Mouse (Mus musculus) small intestine, adult 10 weeks (tissue): ENCODE measurements around the gene Mmp1b. TPM values are rescaled to one million over a fixed set of nuclear protein-coding genes. Genes with fewer than 3 reads are reported as not detected.

ENCODE experiments used
- polyA plus RNA-seq: library from polyadenylated mRNA; stranded (reverse); fragments of 350-450 nt; fragmentation: Illumina TruSeq; extraction: RNeasy Lipid Tissue Mini Kit (QIAGEN cat#74804); gene quantifications from one replicate; pipeline ENCODE4 v1.2.3, GENCODE M21; 2014; ENCODE audit warnings: low replicate concordance

Gene Mmp1b
- polyA plus RNA-seq: not detected

DNA sequence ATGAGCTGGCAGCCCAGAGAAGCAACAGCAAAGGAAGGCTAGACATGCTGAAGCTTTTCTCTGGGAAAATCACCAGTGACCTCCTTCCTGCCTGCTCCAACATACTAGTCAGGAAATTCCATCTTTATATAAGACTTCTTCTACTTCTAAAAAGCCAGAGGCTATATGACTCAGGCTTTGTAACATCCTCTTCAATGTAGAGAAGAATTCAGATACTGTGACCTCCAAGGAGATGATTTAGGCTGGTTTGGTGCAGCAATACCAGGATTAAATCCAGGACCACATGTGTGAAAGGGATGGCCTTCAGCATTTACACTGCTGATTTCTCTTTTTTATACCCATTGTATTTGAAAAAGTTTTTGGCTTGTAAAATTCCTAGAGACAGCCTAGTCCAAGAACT is at the start of gene Mmp1b:
Gene Mmp1b, minus strand, starts transcription at position 101 of the 400 bp plus-strand sequence.

GRCm38 (mm10) chr9:7344107-7344506 is 43.7 kb downstream of the Mmp1b start, which contains the start of gene Mmp12:
TSS of gene Mmp12 (plus strand) at chr9:7344381.

Other genes starting within 250 kb of the Mmp1b start
- 1.4 TPM for gene Dync2h1, start 203.6 kb downstream of the Mmp1b start, polyA plus RNA-seq
- gene Dcun1d5, start 203.5 kb downstream of the Mmp1b start, polyA plus RNA-seq: 154 TPM
- gene Mmp13, start 115.5 kb downstream of the Mmp1b start, polyA plus RNA-seq: 29.8 TPM
- 1.7 TPM for gene Mmp12, start 43.7 kb downstream of the Mmp1b start, polyA plus RNA-seq
- 1.8 TPM for gene Mmp3, start 57.8 kb upstream of the Mmp1b start, polyA plus RNA-seq
- 52.8 TPM for gene Mmp10, start 114.3 kb upstream of the Mmp1b start, polyA plus RNA-seq
- gene Mmp8, start 170.4 kb upstream of the Mmp1b start, polyA plus RNA-seq: not detected
- not detected for gene Mmp27, start 183.3 kb upstream of the Mmp1b start, polyA plus RNA-seq
- gene Mmp20, start 240.2 kb upstream of the Mmp1b start, polyA plus RNA-seq: 0.89 TPM